Mouse (Mus musculus) adrenal gland, postnatal 4 days (tissue): Measurements from ENCODE around the gene Angptl8. TPM values are rescaled to one million over a fixed set of nuclear protein-coding genes. Genes with fewer than 3 reads are reported as not detected.
A peak's percentile ranks its signal among the peaks of the same experiment; 100 is the strongest.
"Not testable (repeated sequence)": the region's sequence is repeated elsewhere in the genome, so short reads cannot be mapped to it uniquely, and the experiment has no call there.

Experiments used
- DNase-seq, 2 experiments: peaks; one replicate each; pipeline ENCODE4 v3.0.0; 2021 to 2022; ENCODE audit warnings: low spot score in 2 of 2, mixed read lengths in 2 of 2
- total RNA-seq, 2 experiments: library from RNA; stranded (reverse); gene quantifications; 2 replicates each; pipeline ENCODE4 v1.2.3; 2021

Angptl8 gene
- total RNA-seq, 2 experiments from 2014 or later: 1.3 to 7.3 TPM

- no peak for DNase-seq
Measured at GRCm38 (mm10) chr9:21847926-21848325, 12.6 kb downstream of the Angptl8 start.

- no peak for DNase-seq
Measured at GRCm38 (mm10) chr9:21849691-21850677, 14.7 kb downstream of the Angptl8 start.

GRCm38 (mm10) chr9:21851084-21851483 lies 15.8 kb downstream of the Angptl8 start:
- no peak for DNase-seq

GRCm38 (mm10) chr9:21852128-21853091 lies 17.1 kb downstream of the Angptl8 start, which contains the start of gene Dock6:
Dock6 (minus strand) TSS chr9:21852635.
- DNase-seq: peak; percentile 81 to 84

GRCm38 (mm10) chr9:21853961-21854360 lies 18.7 kb downstream of the Angptl8 start:
- DNase-seq: no peak

- DNase-seq: no peak
Measured at GRCm38 (mm10) chr9:21854894-21855293, 19.6 kb downstream of the Angptl8 start.

- no peak for DNase-seq
Measured at GRCm38 (mm10) chr9:21857501-21857900, 22.2 kb downstream of the Angptl8 start.

GRCm38 (mm10) chr9:21858084-21858483 lies 22.8 kb downstream of the Angptl8 start:
- DNase-seq: no peak

GRCm38 (mm10) chr9:21859606-21860005 lies 24.3 kb downstream of the Angptl8 start:
- DNase-seq: no peak

- DNase-seq: not testable (repeated sequence)
Measured at GRCm38 (mm10) chr9:21860349-21860748, 25.0 kb downstream of the Angptl8 start.

GRCm38 (mm10) chr9:21862181-21862580 lies 26.9 kb downstream of the Angptl8 start:
- no peak for DNase-seq

GRCm38 (mm10) chr9:21865673-21866398 lies 30.5 kb downstream of the Angptl8 start:
- no peak for DNase-seq

GRCm38 (mm10) chr9:21866641-21867040 lies 31.3 kb downstream of the Angptl8 start:
- no peak for DNase-seq

GRCm38 (mm10) chr9:21867726-21868125 lies 32.4 kb downstream of the Angptl8 start:
- DNase-seq: no peak

- peak in 1 of 2 experiments; percentile 38 for DNase-seq
Measured at GRCm38 (mm10) chr9:21869290-21869689, 34.0 kb downstream of the Angptl8 start.

GRCm38 (mm10) chr9:21870879-21871524 lies 35.7 kb downstream of the Angptl8 start:
- no peak for DNase-seq

GRCm38 (mm10) chr9:21872204-21872603 lies 36.9 kb downstream of the Angptl8 start:
- no peak for DNase-seq

GRCm38 (mm10) chr9:21876601-21877000 lies 41.3 kb downstream of the Angptl8 start:
- no peak for DNase-seq
